Mouse (Mus musculus) heart, postnatal 14 days (tissue): ENCODE results near the gene Dpp6. TPM values are rescaled to one million over a fixed set of nuclear protein-coding genes. Genes with fewer than 3 reads are reported as not detected.
"Not testable (repeated sequence)": the region's sequence is repeated elsewhere in the genome, so short reads cannot be mapped to it uniquely, and the experiment has no call there.

ENCODE experiments used
- DNase-seq, 2 experiments: peaks; one replicate each; pipeline ENCODE4 v3.0.0; 2021 to 2022
- intact Hi-C: fragments of 180-260 bp; cut with DNase I; formaldehyde crosslinking; loops from one replicate; pipeline ENCODE4 v1.15.1; 2025
- total RNA-seq, 2 experiments: library from RNA; stranded (reverse); gene quantifications; 2 replicates each; pipeline ENCODE4 v1.2.3; 2021

The Dpp6 gene
- total RNA-seq, 2 experiments from 2014 or later, result 0.14 TPM; not detected in 1

GRCm38 (mm10) chr5:27433584-27433983 lies 616.6 kb downstream of the Dpp6 start:
- no peak for DNase-seq
- intact Hi-C loops, result no loop called here

GRCm38 (mm10) chr5:27453201-27453845 lies 636.3 kb downstream of the Dpp6 start:
- no peak for DNase-seq
- intact Hi-C loops, result no loop called here

- intact Hi-C loops, result no loop called here
- DNase-seq, result no peak
Measured at GRCm38 (mm10) chr5:27454386-27454785, 637.4 kb downstream of the Dpp6 start.

- no peak for DNase-seq
- intact Hi-C loops, result no loop called here
Measured at GRCm38 (mm10) chr5:27456981-27457380, 640.0 kb downstream of the Dpp6 start.

- no peak for DNase-seq
- intact Hi-C loops, result no loop called here
Measured at GRCm38 (mm10) chr5:27457686-27458085, 640.7 kb downstream of the Dpp6 start.

GRCm38 (mm10) chr5:27474964-27475465 lies 658.0 kb downstream of the Dpp6 start:
- DNase-seq, result no peak
- intact Hi-C loops, result no loop called here

GRCm38 (mm10) chr5:27481706-27482105 lies 664.7 kb downstream of the Dpp6 start:
- intact Hi-C loops, result no loop called here
- DNase-seq, result no peak

GRCm38 (mm10) chr5:27486138-27486537 lies 669.1 kb downstream of the Dpp6 start:
- DNase-seq, result no peak

GRCm38 (mm10) chr5:27490942-27491341 lies 673.9 kb downstream of the Dpp6 start:
- no peak for DNase-seq
- intact Hi-C loops, result no loop called here

More at GRCm38 (mm10) chr5:27486138-27486537, 669.1 kb downstream of the Dpp6 start:
- intact Hi-C loops, result no loop called here

- DNase-seq, intact Hi-C loops: not testable (repeated sequence)
Measured at GRCm38 (mm10) chr5:27501338-27501737, 684.3 kb downstream of the Dpp6 start, which contains the start of gene Speer4b. Gene Speer4b, minus strand, starts transcription at chr5:27501438.

GRCm38 (mm10) chr5:27518716-27519115 lies 701.7 kb downstream of the Dpp6 start:
- no peak for DNase-seq
- intact Hi-C loops, result no loop called here

- intact Hi-C loops, result no loop called here
- no peak for DNase-seq
Measured at GRCm38 (mm10) chr5:27526906-27527305, 709.9 kb downstream of the Dpp6 start.

GRCm38 (mm10) chr5:27544816-27545270 lies 727.8 kb downstream of the Dpp6 start:
- DNase-seq, result peak; percentile 3 to 29
- intact Hi-C loops, result loop anchor here (10.0 kb wide), 1 partner anchor 470 kb away; no protein-coding TSS in a partner anchor

- intact Hi-C loops, result loop anchor here (10.0 kb wide), 1 partner anchor 474 kb away; no protein-coding TSS in a partner anchor
- DNase-seq, result no peak
Measured at GRCm38 (mm10) chr5:27549291-27549690, 732.3 kb downstream of the Dpp6 start.

- no peak for DNase-seq
- intact Hi-C loops, result no loop called here
Measured at GRCm38 (mm10) chr5:27565700-27566099, 748.7 kb downstream of the Dpp6 start.

GRCm38 (mm10) chr5:27587970-27588758 lies 771.2 kb downstream of the Dpp6 start:
- DNase-seq, result no peak
- intact Hi-C loops, result no loop called here

GRCm38 (mm10) chr5:27604132-27604531 lies 787.1 kb downstream of the Dpp6 start:
- no peak for DNase-seq
- intact Hi-C loops, result no loop called here

- intact Hi-C loops, result loop anchor here (5.0 kb wide), 1 partner anchor 538 kb away; no protein-coding TSS in a partner anchor
- peak; percentile 12 to 50 for DNase-seq
Measured at GRCm38 (mm10) chr5:27615769-27616168, 798.8 kb downstream of the Dpp6 start.

- no peak for DNase-seq
- intact Hi-C loops, result no loop called here
Measured at GRCm38 (mm10) chr5:27621811-27622210, 804.8 kb downstream of the Dpp6 start.

- DNase-seq, result peak; percentile 11 to 22
- intact Hi-C loops, result no loop called here
Measured at GRCm38 (mm10) chr5:27623876-27624275, 806.9 kb downstream of the Dpp6 start.

GRCm38 (mm10) chr5:27632151-27632550 lies 815.1 kb downstream of the Dpp6 start:
- DNase-seq, result no peak
- intact Hi-C loops, result no loop called here
